Mouse (Mus musculus): ENCODE measurements around the gene Wbp11. TPM values are rescaled to one million over a fixed set of nuclear protein-coding genes. Genes with fewer than 3 reads are reported as not detected.

The Wbp11 gene
- total RNA-seq, 2 experiments from 2014 or later: 97.6 to 104 TPM

Small RNAs within 50 kb of the gene (microRNA-seq; reads per million reads assigned to microRNA genes)
- not detected for gene Gm44364

Other genes with a start within 250 kb of the Wbp11 start
- under 1 TPM; 0.16 to 0.24 TPM for gene Plbd1, start 166.3 kb downstream of the Wbp11 start, total RNA-seq (2021)
- under 1 TPM; 0.14 to 0.22 TPM for gene Gucy2c, start 46.5 kb downstream of the Wbp11 start, total RNA-seq (2021)
- 10 to 100 TPM; 21.6 to 22.7 TPM for gene Hist4h4, start 23.8 kb downstream of the Wbp11 start, total RNA-seq (2021)
- 10 to 100 TPM; 49.9 to 51.7 TPM for gene H2afj, start 20.0 kb downstream of the Wbp11 start, total RNA-seq (2021)
- gene BC049715, start 607 bp downstream of the Wbp11 start, total RNA-seq (2021): 1 to 10 TPM; 2.0 to 2.6 TPM
- 1 to 10 TPM; 2.3 to 3.2 TPM for gene Smco3, start 7.2 kb upstream of the Wbp11 start, total RNA-seq (2021)
- gene Art4, start 29.5 kb upstream of the Wbp11 start, total RNA-seq (2021): not detected
- 10 to 100 TPM; 16.3 to 19.2 TPM for gene Mgp, start 47.6 kb upstream of the Wbp11 start, total RNA-seq (2021)
- gene Erp27, start 93.9 kb upstream of the Wbp11 start, total RNA-seq (2021): under 1 TPM; 0.56 to 0.64 TPM
- 1 to 10 TPM in 1 of 2 experiments, under 1 TPM in 1; 0.50 to 1.0 TPM for gene Pde6h, start 95.6 kb upstream of the Wbp11 start, total RNA-seq (2021)
- gene Arhgdib, start 113.7 kb upstream of the Wbp11 start, total RNA-seq (2021): 10 to 100 TPM; 24.4 to 28.9 TPM